Mouse (Mus musculus): ENCODE measurements around the gene Cand1.

Cand1 gene

DNA sequence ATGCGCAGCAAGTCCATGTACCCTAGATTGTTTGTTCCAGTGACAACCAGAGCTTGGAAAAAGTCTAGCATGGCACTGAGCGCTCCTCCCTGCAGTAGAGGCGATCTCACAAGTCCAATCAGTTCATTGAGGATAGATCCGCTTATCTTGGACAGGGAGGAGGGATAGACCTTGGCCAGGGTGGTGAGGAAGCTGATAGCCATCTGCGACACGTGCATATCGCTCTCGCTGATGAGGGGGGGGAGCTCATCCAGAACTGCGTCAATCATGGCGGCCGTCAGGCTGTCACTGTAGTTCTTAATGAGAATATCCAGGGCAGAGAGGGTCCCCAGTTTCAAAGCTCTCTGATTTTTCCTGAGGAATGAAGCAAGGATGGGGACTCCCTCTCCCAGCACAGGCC, 28.6 kb downstream of the Cand1 start:
- no peak for DNase-seq (ENCODE audit: low read depth, low spot score)

- DNase-seq (ENCODE audit: low read depth, low spot score): no peak
Observed at GRCm38 (mm10) chr10:119206309-119206932, 33.4 kb downstream of the Cand1 start.

DNA sequence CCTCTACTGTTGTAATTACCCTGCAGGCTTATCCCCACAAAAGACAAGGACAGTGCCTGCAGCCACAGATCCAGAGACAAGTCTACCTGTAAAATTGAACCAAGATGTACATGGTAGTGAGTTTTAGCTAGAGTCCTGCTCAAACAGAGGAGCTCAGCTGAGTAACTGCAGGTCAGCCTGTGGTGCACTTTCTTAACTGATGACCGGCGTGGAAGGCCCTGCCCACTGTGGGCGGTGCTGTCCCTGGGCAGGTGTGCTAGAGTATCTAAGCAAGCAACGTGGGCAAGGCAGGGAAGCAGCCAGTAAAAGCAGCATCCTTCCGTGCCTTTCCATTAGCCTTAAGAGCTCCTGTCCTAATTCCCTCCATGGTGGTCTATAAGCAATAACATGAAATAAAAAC, 34.6 kb downstream of the Cand1 start:
- DNase-seq (ENCODE audit: low read depth, low spot score): no peak

DNA sequence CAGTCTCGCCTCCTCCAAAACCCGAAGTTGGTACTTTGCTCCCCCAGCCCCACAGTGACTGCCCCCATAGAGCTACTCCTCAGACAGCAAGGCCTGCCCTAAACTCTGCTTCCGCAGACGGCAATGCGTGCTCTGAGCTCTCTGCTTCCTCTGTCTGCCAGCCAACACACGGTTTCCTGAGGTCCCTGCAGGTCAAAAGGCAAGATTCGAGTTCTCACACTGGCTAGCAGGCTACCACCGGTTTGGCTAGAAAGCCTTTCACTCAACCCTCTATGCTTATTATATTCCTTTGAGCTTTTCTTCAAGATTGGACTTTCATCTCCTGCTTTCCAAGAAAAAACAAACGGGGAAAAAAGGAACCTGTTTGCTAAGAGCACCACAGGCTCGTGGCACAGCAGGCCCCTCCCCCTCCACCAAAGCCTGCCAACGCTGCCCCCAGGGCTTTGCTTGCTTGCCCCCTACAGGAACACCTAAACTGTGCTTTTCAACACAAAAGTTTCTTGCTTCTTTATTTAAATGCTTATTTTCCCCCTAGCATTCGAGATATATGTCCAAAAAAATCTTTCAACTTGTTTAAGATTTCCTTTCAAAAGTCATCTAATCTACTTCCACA, 35.4 kb downstream of the Cand1 start:
- DNase-seq (ENCODE audit: low read depth, low spot score): peak; percentile 26

DNA sequence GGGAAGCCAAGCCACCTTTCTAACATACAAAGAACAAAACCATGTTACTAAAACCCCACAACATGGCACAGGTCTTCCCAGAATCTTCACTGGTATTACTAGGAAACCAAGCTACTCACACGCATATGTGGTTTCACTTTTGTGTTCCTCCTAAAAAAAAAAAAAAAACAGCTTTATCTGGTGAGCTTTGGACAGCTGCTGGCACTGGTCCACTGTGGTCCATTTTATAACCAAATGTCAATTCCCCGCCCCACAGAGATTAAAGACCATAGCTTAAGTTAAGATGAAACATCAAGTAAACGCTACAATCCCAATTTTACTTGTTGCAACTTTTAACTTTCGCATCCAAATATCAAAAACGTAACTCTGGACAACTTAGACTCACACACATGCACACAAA, 40.0 kb downstream of the Cand1 start:
- DNase-seq (ENCODE audit: low read depth, low spot score): no peak

- no peak for DNase-seq (ENCODE audit: low read depth, low spot score)
Observed at GRCm38 (mm10) chr10:119198186-119198880, 41.5 kb downstream of the Cand1 start.

DNA sequence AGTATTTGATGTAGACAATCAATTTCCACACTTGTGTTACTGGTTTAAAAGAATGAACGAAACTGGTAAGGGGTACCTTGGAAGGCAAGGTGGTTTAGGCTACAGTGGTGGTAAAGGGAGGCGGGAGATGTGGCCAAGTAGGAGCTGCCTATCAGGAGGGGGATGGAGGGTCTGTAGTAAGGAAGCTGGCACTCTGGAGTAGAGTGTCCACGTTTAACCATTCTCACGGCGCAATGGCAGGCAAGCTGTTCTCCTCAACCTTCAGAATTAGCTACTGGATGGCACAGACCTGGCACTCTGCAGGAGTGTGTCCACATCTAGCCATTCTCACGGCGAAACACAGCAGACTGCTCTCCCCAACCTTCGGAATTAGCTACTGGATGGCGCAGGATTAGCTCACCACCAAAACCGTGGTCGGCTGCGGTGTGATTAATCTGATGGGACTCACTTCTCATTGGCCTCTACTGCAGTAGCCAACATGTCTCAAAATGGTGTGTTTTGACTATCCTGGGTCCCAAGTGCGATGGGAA, 42.2 kb downstream of the Cand1 start:
- DNase-seq (ENCODE audit: low read depth, low spot score): no peak

DNA sequence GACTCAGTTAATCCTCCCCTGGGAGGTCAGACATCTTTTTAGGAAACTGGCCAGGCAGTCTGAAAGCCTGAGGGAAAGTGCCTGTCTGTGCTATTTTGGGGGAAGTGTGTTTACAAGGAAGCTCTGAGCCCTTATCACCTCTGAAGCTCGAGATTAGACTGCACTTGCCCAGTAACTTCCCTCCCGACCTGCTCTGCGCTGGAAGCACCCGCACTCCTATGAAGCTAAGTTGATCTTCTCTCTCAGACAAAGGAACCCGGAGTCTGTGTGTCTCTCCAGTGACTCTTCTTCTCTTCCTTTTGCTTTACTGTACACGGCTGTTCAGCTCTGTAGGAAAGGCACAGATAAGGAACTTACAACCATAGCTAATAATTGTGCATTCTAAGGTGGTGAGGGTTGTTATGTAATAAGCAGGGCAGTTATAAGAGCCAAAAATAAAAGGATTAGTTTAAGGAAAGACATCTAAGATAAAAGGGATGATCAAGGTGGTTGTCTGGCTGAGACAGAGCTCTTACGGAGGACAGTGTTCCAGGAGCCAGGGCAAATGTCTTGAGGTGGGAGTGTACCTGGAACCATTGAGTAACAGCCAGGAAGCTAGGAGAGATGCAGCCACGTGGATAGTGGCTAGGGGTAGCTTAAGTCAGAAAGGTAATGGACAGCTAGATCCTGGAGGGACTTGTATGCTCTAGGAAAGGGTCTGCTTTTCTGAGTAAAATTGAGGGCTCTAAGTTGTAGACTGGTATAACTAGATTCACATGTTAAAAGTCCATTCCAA, 47.1 kb downstream of the Cand1 start:
- no peak for DNase-seq (ENCODE audit: low read depth, low spot score)

DNA sequence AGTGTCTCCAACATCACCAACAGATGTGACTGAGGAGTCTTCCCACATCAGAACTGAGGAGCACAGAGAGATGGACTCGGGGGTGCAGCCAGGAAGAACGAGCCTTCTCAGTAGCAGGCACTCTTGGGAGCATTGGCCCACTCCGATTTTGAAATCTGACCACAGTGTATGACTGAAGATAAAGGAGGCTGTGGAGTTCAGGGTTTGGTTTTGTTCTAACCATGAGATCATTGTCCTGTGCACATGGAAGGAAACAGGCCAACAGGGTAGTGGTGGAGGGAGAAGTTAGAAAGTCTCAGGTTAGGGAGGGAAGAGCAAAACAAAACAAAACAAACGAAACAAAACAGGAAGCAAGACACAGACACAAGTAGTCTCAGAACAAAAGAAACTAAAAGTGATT, 52.1 kb downstream of the Cand1 start:
- DNase-seq (ENCODE audit: low read depth, low spot score): no peak

GRCm38 (mm10) chr10:119169656-119170055, 70.2 kb downstream of the Cand1 start:
- DNase-seq (ENCODE audit: low read depth, low spot score): no peak

DNA sequence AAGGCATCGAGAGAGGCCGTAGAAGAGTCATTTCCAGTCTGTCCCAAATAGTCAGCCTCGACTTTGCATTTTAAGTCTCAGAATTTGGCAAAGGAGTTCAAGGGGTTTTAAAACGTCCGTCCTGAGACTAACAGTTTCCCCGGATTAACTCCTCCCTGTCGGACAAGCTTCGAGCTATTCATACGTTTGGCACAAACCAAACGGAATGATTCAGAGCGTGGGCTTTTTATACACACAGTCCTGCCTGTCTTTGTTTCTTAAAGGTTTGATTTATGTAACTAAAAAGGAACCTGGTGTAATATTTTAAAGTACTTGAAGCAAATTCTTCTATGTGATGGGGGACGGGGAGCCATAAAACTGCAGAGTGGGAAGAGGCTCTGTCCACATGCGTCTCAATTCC, 70.6 kb downstream of the Cand1 start:
- DNase-seq (ENCODE audit: low read depth, low spot score): no peak

- peak; percentile 51 for DNase-seq (ENCODE audit: low read depth, low spot score)
Observed at GRCm38 (mm10) chr10:119168791-119169190, 71.1 kb downstream of the Cand1 start.

DNA sequence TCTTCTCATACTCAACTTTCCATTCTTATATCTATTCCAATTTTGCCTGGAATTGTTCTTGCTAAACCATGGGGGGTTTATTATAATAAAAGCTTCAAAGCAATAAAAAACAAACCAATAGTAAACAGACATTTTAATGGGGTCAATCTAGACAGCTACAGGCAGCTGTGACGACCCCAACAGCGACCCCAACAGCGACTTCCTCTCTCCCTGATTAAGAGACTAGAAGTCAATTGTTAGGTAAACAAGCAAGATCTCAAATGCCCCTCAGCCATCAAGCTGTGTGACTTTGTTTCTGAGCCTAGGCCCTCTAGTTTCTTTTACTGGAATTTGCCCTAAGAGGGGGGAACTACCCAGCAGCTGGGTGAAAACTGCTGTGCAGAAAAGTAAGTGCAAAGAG, 72.0 kb downstream of the Cand1 start:
- DNase-seq (ENCODE audit: low read depth, low spot score): no peak

GRCm38 (mm10) chr10:119165051-119165450, 74.8 kb downstream of the Cand1 start:
- peak; percentile 25 for DNase-seq (ENCODE audit: low read depth, low spot score)

DNA sequence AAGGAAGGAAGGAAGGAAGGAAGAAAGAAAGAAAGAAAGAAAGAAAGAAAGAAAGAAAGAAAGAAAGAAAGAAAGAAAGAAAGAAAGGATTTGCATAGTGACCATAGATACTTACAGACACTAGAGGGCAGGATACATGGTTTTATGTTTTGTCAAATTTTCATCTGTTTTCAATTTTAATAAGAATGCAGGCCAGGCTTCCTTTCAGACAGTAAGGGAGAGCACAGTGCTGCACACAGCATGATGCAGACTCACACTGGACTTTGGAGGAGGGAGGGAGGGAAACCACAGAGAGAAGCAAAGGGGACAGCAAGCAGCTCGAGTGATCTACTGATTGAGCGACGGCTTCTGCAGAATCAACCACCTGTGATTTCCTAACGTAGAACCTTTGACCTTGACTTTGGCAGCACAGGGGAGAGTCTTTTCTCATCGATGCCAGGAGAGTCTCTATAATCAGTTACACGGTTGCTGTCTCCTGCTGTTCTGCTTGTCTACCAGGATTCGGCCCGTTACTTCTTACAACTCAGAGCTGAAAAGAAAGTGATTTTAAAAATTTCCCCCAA, 78.0 kb downstream of the Cand1 start:
- DNase-seq (ENCODE audit: low read depth, low spot score): no peak

DNA sequence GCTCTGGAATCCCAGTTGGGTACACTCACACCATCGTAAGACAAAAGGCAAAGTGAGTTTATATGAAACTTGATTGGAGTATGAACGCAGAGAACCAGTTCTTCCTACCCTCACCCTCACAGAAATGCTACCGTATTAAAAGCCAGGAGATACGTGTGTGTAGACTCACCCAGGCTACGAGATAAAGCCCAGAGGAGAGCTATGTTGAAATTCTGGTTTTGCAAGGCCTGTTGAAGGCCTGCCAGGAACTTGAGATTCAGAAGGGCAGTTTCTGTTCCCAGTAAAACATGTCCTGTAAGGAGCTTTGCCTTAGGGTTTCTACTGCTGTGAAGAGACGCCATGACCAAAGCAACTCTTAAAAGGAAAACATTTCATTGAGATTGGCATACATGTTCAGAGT, 79.7 kb downstream of the Cand1 start:
- no peak for DNase-seq (ENCODE audit: low read depth, low spot score)

- peak; percentile 75 for DNase-seq (ENCODE audit: low read depth, low spot score)
Observed at GRCm38 (mm10) chr10:119149261-119149660, 90.6 kb downstream of the Cand1 start.

Data from ES-CJ7 (cell line).